Mouse (Mus musculus) testis, adult 2 months (tissue): ENCODE data around the gene Hnrnpab.

Experiments used
- CTCF ChIP-seq: fragments of 200-500 bp; IDR thresholded peaks from 2 replicates; pipeline ENCODE4 v1.5.1; 2012; ENCODE audit warnings: low read depth, mild to moderate bottlenecking, inconsistent platforms, low read length, moderate library complexity; ENCODE audit not compliant: control insufficient read depth, insufficient read depth, insufficient replicate concordance
- POLR2A ChIP-seq: fragments of 200-500 bp; IDR thresholded peaks from 2 replicates; pipeline ENCODE4 v1.6.1; 2012; ENCODE audit warnings: low read depth, mild to moderate bottlenecking, inconsistent platforms, low read length, moderate library complexity; ENCODE audit not compliant: control insufficient read depth

GRCm38 (mm10) chr11:51638497-51638896 is 31.9 kb upstream of the Hnrnpab start:
- TF ChIP-seq CTCF (no peak), POLR2A (no peak)
